Mouse (Mus musculus) limb, embryonic 14.5 days (tissue): ENCODE results near the gene Nav2. TPM values are rescaled to one million over a fixed set of nuclear protein-coding genes. Genes with fewer than 3 reads are reported as not detected.

Experiments
- ATAC-seq: fragments of 200-750 bp; cut with Nextera tagmentation; 2 replicates; pipeline ENCODE4 v1.8.0; 2017; ENCODE audit warnings: low read depth, moderate number of reproducible peaks, moderate TSS enrichment; ENCODE audit not compliant: low FRiP score
- DNase-seq: peaks from one replicate; pipeline ENCODE4 v3.0.0-alpha.2; 2015; ENCODE audit warnings: low spot score
- H3K27ac ChIP-seq: fragments of 300-500 bp; sonication (generic); replicated peaks from 2 replicates; pipeline ENCODE4 v1.5.1; 2014; ENCODE audit warnings: low read depth, mild to moderate bottlenecking, low read length, moderate library complexity, mixed read lengths
- H3K27me3 ChIP-seq: fragments of 300-500 bp; sonication (generic); 2 replicates; pipeline ENCODE4 v1.6.1; 2014; ENCODE audit warnings: low read length, mixed read lengths; ENCODE audit not compliant: control insufficient read depth, insufficient read depth
- H3K36me3 ChIP-seq: fragments of 300-500 bp; sonication (generic); 2 replicates; pipeline ENCODE4 v1.6.1; 2014; ENCODE audit warnings: mild to moderate bottlenecking, low read length, moderate library complexity, mixed read lengths; ENCODE audit not compliant: control insufficient read depth, insufficient read depth
- H3K4me1 ChIP-seq: fragments of 300-500 bp; sonication (generic); 2 replicates; pipeline ENCODE4 v1.6.1; 2014; ENCODE audit warnings: antibody characterized with exemption, low read length, mixed read lengths; ENCODE audit not compliant: control insufficient read depth, insufficient read depth
- H3K4me2 ChIP-seq: fragments of 300-500 bp; sonication (generic); replicated peaks from 2 replicates; pipeline ENCODE4 v1.6.1; 2014; ENCODE audit warnings: low read depth, mild to moderate bottlenecking, low read length, moderate library complexity; ENCODE audit not compliant: severe bottlenecking
- H3K4me3 ChIP-seq: fragments of 300-500 bp; sonication (generic); replicated peaks from 2 replicates; pipeline ENCODE4 v1.5.1; 2014; ENCODE audit warnings: low read length
- H3K9ac ChIP-seq: fragments of 300-500 bp; sonication (generic); 2 replicates; pipeline ENCODE4 v1.6.1; 2014; ENCODE audit warnings: mild to moderate bottlenecking, low read depth, low read length, moderate library complexity; ENCODE audit not compliant: severe bottlenecking
- H3K9me3 ChIP-seq: fragments of 300-500 bp; sonication (generic); 2 replicates; pipeline ENCODE4 v1.6.1; 2016; ENCODE audit warnings: low read length; ENCODE audit not compliant: control insufficient read depth
- POLR2A ChIP-seq: fragments of 200-500 bp; IDR thresholded peaks from 2 replicates; pipeline ENCODE4 v1.8.0; 2012; ENCODE audit warnings: inconsistent platforms, mild to moderate bottlenecking, moderate library complexity, borderline replicate concordance; ENCODE audit not compliant: insufficient read depth, insufficient read length; ENCODE audit errors: extremely low read depth
- WGBS: fragments of 180-500 bp; shearing (Covaris S2); extraction: QIAGEN DNeasy Blood & Tissue Kit; methylation state at CpG from one replicate; pipeline ENCODE4 v1.1.7; 2014; 5-methylcytosine and 5-hydroxymethylcytosine counted together
- polyA plus RNA-seq, 2 experiments: library from polyadenylated mRNA; depleted of rRNA in 1 of 2; stranded (reverse) in 1 of 2; unstranded in 1 of 2; fragments of >200 nt; fragmentation: Nextera tagmentation in 1 of 2; extraction: Ambion mirVana in 1 of 2; gene quantifications; 2 replicates each; pipeline versions ENCODE4 v1.2.1 to v1.2.3; 2012 to 2014

The Nav2 gene
- polyA plus RNA-seq, 2 experiments = 15.8 to 16.8 TPM

- whole genome bisulfite sequencing = 46% methylated on average over 15 of the region's 15 CpGs
- TF ChIP-seq POLR2A = no peak
- Histone ChIP-seq H3K9me3 (no peaks in the 10 kb centered on the region), H3K4me2 (no peak overlapping the region), H3K27me3 (no peaks in the 10 kb centered on the region), H3K27ac (peak overlapping the region; percentile 9), H3K9ac (no peak overlapping the region), H3K4me3 (no peak overlapping the region), H3K4me1 (peaks cover 37% of the 10 kb centered on the region), H3K36me3 (no peaks in the 10 kb centered on the region)
- peak; percentile 62 for ATAC-seq
- DNase-seq = no peak
These were observed 409.8 kb downstream of the Nav2 start for GRCm38 (mm10) chr7:49318183-49318897.

- DNase-seq = no peak
- H3K9ac ChIP-seq = no peak overlapping the region
- peaks cover 37% of the 10 kb centered on the region for H3K4me1 ChIP-seq
- H3K4me3 ChIP-seq = no peak overlapping the region
- no peak overlapping the region for H3K27ac ChIP-seq
- H3K4me2 ChIP-seq = no peak overlapping the region
- ATAC-seq = no peak
- no peak for TF ChIP-seq POLR2A
- H3K36me3 ChIP-seq = no peaks in the 10 kb centered on the region
- 83% methylated on average over 8 of the region's 8 CpGs for WGBS
- H3K27me3 ChIP-seq = no peaks in the 10 kb centered on the region
- no peaks in the 10 kb centered on the region for H3K9me3 ChIP-seq
These were observed 410.4 kb downstream of the Nav2 start for GRCm38 (mm10) chr7:49318898-49319293.

- DNase-seq (no peak), ATAC-seq (no peak)
- H3K36me3 ChIP-seq = no peaks in the 10 kb centered on the region
- no peaks in the 10 kb centered on the region for H3K9me3 ChIP-seq
- peaks cover 37% of the 10 kb centered on the region for H3K4me1 ChIP-seq
- TF ChIP-seq POLR2A = no peak
- no peak overlapping the region for H3K27ac ChIP-seq
- no peak overlapping the region for H3K4me2 ChIP-seq
- no peak overlapping the region for H3K9ac ChIP-seq
- H3K4me3 ChIP-seq = no peak overlapping the region
- 79% methylated on average over 1 of the region's 1 CpGs for WGBS
- H3K27me3 ChIP-seq = no peaks in the 10 kb centered on the region
These were observed 411.5 kb downstream of the Nav2 start for GRCm38 (mm10) chr7:49319981-49320380.

- Histone ChIP-seq H3K4me2 (no peak overlapping the region), H3K4me3 (no peak overlapping the region), H3K4me1 (peaks cover 37% of the 10 kb centered on the region), H3K27ac (peak overlapping the region; percentile 50; the same call in 1 of the 2 replicates), H3K9ac (no peak overlapping the region), H3K36me3 (no peaks in the 10 kb centered on the region), H3K9me3 (no peaks in the 10 kb centered on the region), H3K27me3 (no peaks in the 10 kb centered on the region)
- DNase-seq (peak; percentile 60), ATAC-seq (peak; percentile 55)
- 52% methylated on average over 8 of the region's 8 CpGs for WGBS
- no peak for TF ChIP-seq POLR2A
These were observed 412.6 kb downstream of the Nav2 start for GRCm38 (mm10) chr7:49321124-49321531.

GRCm38 (mm10) chr7:49322179-49322578 lies 413.7 kb downstream of the Nav2 start:
- H3K4me3 ChIP-seq = no peak overlapping the region
- H3K9ac ChIP-seq = no peak overlapping the region
- H3K4me1 ChIP-seq = peaks cover 35% of the 10 kb centered on the region

More at GRCm38 (mm10) chr7:49322179-49322578, 413.7 kb downstream of the Nav2 start:
- 87% methylated on average over 2 of the region's 2 CpGs for WGBS
- Histone ChIP-seq H3K9me3 (no peaks in the 10 kb centered on the region), H3K36me3 (no peaks in the 10 kb centered on the region), H3K27ac (no peak overlapping the region), H3K27me3 (no peaks in the 10 kb centered on the region), H3K4me2 (no peak overlapping the region)
- ATAC-seq = no peak
- no peak for TF ChIP-seq POLR2A
- no peak for DNase-seq
